Mouse (Mus musculus): ENCODE data around the gene Gm49366. TPM values are rescaled to one million over a fixed set of nuclear protein-coding genes. Genes with fewer than 3 reads are reported as not detected.
"Not testable (repeated sequence)": the region's sequence is repeated elsewhere in the genome, so short reads cannot be mapped to it uniquely, and the experiment has no call there.

Gm49366 gene
- polyA plus RNA-seq, 1 experiment: not detected

GRCm38 (mm10) chr12:84068296-84068695 lies 29.6 kb downstream of the Gm49366 start:
- peaks cover 47% of the 10 kb centered on the region for H3K27me3 ChIP-seq (ENCODE audit: control insufficient read depth, insufficient read depth, insufficient read length)
- no peaks in the 10 kb centered on the region for H3K79me2 ChIP-seq (ENCODE audit: control insufficient read depth, insufficient read depth)
- TF ChIP-seq POLR2A (IDR thresholded peaks at IDR 0.05; ENCODE audit: insufficient read length, low read depth) (no peak), MAX (IDR thresholded peaks at IDR 0.05; ENCODE audit: low read depth) (no peak), CEBPB (IDR thresholded peaks at IDR 0.05; ENCODE audit: insufficient read depth, poor library complexity, severe bottlenecking) (no peak), TCF3 (IDR thresholded peaks at IDR 0.05; ENCODE audit: insufficient read length, low read depth) (no peak)
- H3K36me3 ChIP-seq (ENCODE audit: control insufficient read depth, insufficient read depth): no peaks in the 10 kb centered on the region
- no peak overlapping the region for H3K4me3 ChIP-seq
- H3ac ChIP-seq (ENCODE audit: control insufficient read depth, insufficient read length): no peak overlapping the region
- no peak overlapping the region for H3K4me2 ChIP-seq (ENCODE audit: low read depth)

GRCm38 (mm10) chr12:84068986-84069385 lies 30.3 kb downstream of the Gm49366 start, which contains the start of gene Acot5:
Gene Acot5, plus strand, starts transcription at chr12:84069325.
- no peak within 1 kb of the TSS for H3K4me3 ChIP-seq
- no peak for TF ChIP-seq CEBPB (IDR thresholded peaks at IDR 0.05; ENCODE audit: insufficient read depth, poor library complexity, severe bottlenecking)
- TF ChIP-seq TCF12 (IDR thresholded peaks at IDR 0.05; ENCODE audit: insufficient read depth, poor library complexity, severe bottlenecking): no peak
- TF ChIP-seq SRF (IDR thresholded peaks at IDR 0.05; ENCODE audit: control insufficient read depth, insufficient read length, low read depth): no peak
- no peaks in the 10 kb centered on the region for H3K79me2 ChIP-seq (ENCODE audit: control insufficient read depth, insufficient read depth)
- H3K27me3 ChIP-seq (ENCODE audit: control insufficient read depth, insufficient read depth, insufficient read length): peaks cover 51% of the 10 kb centered on the region
- H3K36me3 ChIP-seq (ENCODE audit: control insufficient read depth, insufficient read depth): no peaks in the 10 kb centered on the region
- no peak within 1 kb of the TSS for H3K4me2 ChIP-seq (ENCODE audit: low read depth)
- no peak within 1 kb of the TSS for H3ac ChIP-seq (ENCODE audit: control insufficient read depth, insufficient read length)

- not testable (repeated sequence) for H3K4me2 ChIP-seq (ENCODE audit: low read depth); H3K4me3 ChIP-seq; H3K79me2 ChIP-seq (ENCODE audit: control insufficient read depth, insufficient read depth)
Measured at GRCm38 (mm10) chr12:84069582-84069981, 30.8 kb downstream of the Gm49366 start.

GRCm38 (mm10) chr12:84071696-84072095 lies 33.0 kb downstream of the Gm49366 start:
- peaks cover 48% of the 10 kb centered on the region for H3K27me3 ChIP-seq (ENCODE audit: control insufficient read depth, insufficient read depth, insufficient read length)
- no peak overlapping the region for H3K4me2 ChIP-seq (ENCODE audit: low read depth)
- no peak overlapping the region for H3ac ChIP-seq (ENCODE audit: control insufficient read depth, insufficient read length)
- no peaks in the 10 kb centered on the region for H3K79me2 ChIP-seq (ENCODE audit: control insufficient read depth, insufficient read depth)
- H3K4me3 ChIP-seq: no peak overlapping the region
- no peaks in the 10 kb centered on the region for H3K36me3 ChIP-seq (ENCODE audit: control insufficient read depth, insufficient read depth)
- no peak for TF ChIP-seq POLR2A (IDR thresholded peaks at IDR 0.05; ENCODE audit: insufficient read length, low read depth)
- no peak for TF ChIP-seq MAX (IDR thresholded peaks at IDR 0.05; ENCODE audit: low read depth)
- TF ChIP-seq TCF12 (IDR thresholded peaks at IDR 0.05; ENCODE audit: insufficient read depth, poor library complexity, severe bottlenecking): no peak

More at GRCm38 (mm10) chr12:84069582-84069981, 30.8 kb downstream of the Gm49366 start:
- not testable (repeated sequence) for H3K36me3 ChIP-seq (ENCODE audit: control insufficient read depth, insufficient read depth); H3ac ChIP-seq (ENCODE audit: control insufficient read depth, insufficient read length)
- peaks cover 54% of the 10 kb centered on the region for H3K27me3 ChIP-seq (ENCODE audit: control insufficient read depth, insufficient read depth, insufficient read length)

GRCm38 (mm10) chr12:84077371-84077990 lies 38.7 kb downstream of the Gm49366 start:
- no peak overlapping the region for H3K4me2 ChIP-seq (ENCODE audit: low read depth)
- peaks cover 22% of the 10 kb centered on the region for H3K27me3 ChIP-seq (ENCODE audit: control insufficient read depth, insufficient read depth, insufficient read length)
- H3K36me3 ChIP-seq (ENCODE audit: control insufficient read depth, insufficient read depth): no peaks in the 10 kb centered on the region
- no peaks in the 10 kb centered on the region for H3K79me2 ChIP-seq (ENCODE audit: control insufficient read depth, insufficient read depth)
- TF ChIP-seq MYOG (IDR thresholded peaks at IDR 0.05; ENCODE audit: control insufficient read depth in 1 of 3, insufficient read depth in 1 of 3, insufficient read length in 2 of 3, low read depth in 2 of 3) (no peak), E2F4 (IDR thresholded peaks at IDR 0.05; ENCODE audit: insufficient read depth) (no peak), POLR2A (IDR thresholded peaks at IDR 0.05; ENCODE audit: insufficient read length, low read depth) (no peak), USF1 (IDR thresholded peaks at IDR 0.05; ENCODE audit: low read depth) (no peak), POLR2AphosphoS2 (IDR thresholded peaks at IDR 0.05; ENCODE audit: insufficient read length, low read depth) (no peak), CEBPB (IDR thresholded peaks at IDR 0.05; ENCODE audit: insufficient read depth, poor library complexity, severe bottlenecking) (no peak), MAX (IDR thresholded peaks at IDR 0.05; ENCODE audit: low read depth) (no peak), TCF3 (IDR thresholded peaks at IDR 0.05; ENCODE audit: insufficient read length, low read depth) (no peak), SRF (IDR thresholded peaks at IDR 0.05; ENCODE audit: control insufficient read depth, insufficient read length, low read depth) (no peak), MYOD1 (IDR thresholded peaks at IDR 0.05; ENCODE audit: control insufficient read depth in 1 of 3, insufficient read length in 2 of 3, low read depth in 2 of 3) (no peak), TCF12 (IDR thresholded peaks at IDR 0.05; ENCODE audit: insufficient read depth, poor library complexity, severe bottlenecking) (no peak), REST (IDR thresholded peaks at IDR 0.05; ENCODE audit: insufficient read depth, insufficient read length) (no peak)
- no peak overlapping the region for H3K4me3 ChIP-seq
- no peak overlapping the region for H3ac ChIP-seq (ENCODE audit: control insufficient read depth, insufficient read length)

- Histone ChIP-seq H3K79me2 (ENCODE audit: control insufficient read depth, insufficient read depth) (no peaks in the 10 kb centered on the region), H3K4me3 (no peak overlapping the region), H3K36me3 (ENCODE audit: control insufficient read depth, insufficient read depth) (no peaks in the 10 kb centered on the region), H3ac (ENCODE audit: control insufficient read depth, insufficient read length) (no peak overlapping the region), H3K4me2 (ENCODE audit: low read depth) (no peak overlapping the region), H3K27me3 (ENCODE audit: control insufficient read depth, insufficient read depth, insufficient read length) (peaks cover 16% of the 10 kb centered on the region)
- no peak for TF ChIP-seq POLR2A (IDR thresholded peaks at IDR 0.05; ENCODE audit: insufficient read length, low read depth)
- TF ChIP-seq REST (IDR thresholded peaks at IDR 0.05; ENCODE audit: insufficient read depth, insufficient read length): no peak
- TF ChIP-seq POLR2AphosphoS2 (IDR thresholded peaks at IDR 0.05; ENCODE audit: insufficient read length, low read depth): no peak
- TF ChIP-seq CEBPB (IDR thresholded peaks at IDR 0.05; ENCODE audit: insufficient read depth, poor library complexity, severe bottlenecking): no peak
- no peak for TF ChIP-seq SRF (IDR thresholded peaks at IDR 0.05; ENCODE audit: control insufficient read depth, insufficient read length, low read depth)
- no peak for TF ChIP-seq TCF3 (IDR thresholded peaks at IDR 0.05; ENCODE audit: insufficient read length, low read depth)
- TF ChIP-seq MAX (IDR thresholded peaks at IDR 0.05; ENCODE audit: low read depth): no peak
Measured at GRCm38 (mm10) chr12:84083842-84084241, 45.1 kb downstream of the Gm49366 start.

All from myocyte (in vitro differentiated cells).